Mouse (Mus musculus) cortical plate, adult 2 months (tissue): ENCODE results near the gene Gm28635. TPM values are rescaled to one million over a fixed set of nuclear protein-coding genes. Genes with fewer than 3 reads are reported as not detected.

Experiments used
- H3K27ac ChIP-seq: fragments of 200-500 bp; 2 replicates; pipeline ENCODE4 v1.5.1; 2012; ENCODE audit warnings: low read length, control low read depth, inconsistent platforms; ENCODE audit not compliant: insufficient read depth
- H3K4me1 ChIP-seq: fragments of 200-500 bp; 2 replicates; pipeline ENCODE4 v1.6.1; 2011; ENCODE audit warnings: low read length; ENCODE audit not compliant: control insufficient read depth, insufficient read depth
- H3K4me3 ChIP-seq: fragments of 200-500 bp; 2 replicates; pipeline ENCODE4 v1.5.1; 2011; ENCODE audit warnings: mild to moderate bottlenecking, low read length, control low read depth; ENCODE audit not compliant: insufficient read depth
- CTCF ChIP-seq: fragments of 200-500 bp; IDR thresholded peaks from 2 replicates; pipeline ENCODE4 v1.5.1; 2011; ENCODE audit warnings: mild to moderate bottlenecking, control low read depth, low read length; ENCODE audit not compliant: insufficient read depth; ENCODE audit errors: extremely low read depth
- POLR2A ChIP-seq: fragments of 200-500 bp; IDR thresholded peaks from 2 replicates; pipeline ENCODE4 v1.6.1; 2011; ENCODE audit warnings: mild to moderate bottlenecking, low read length, control low read depth; ENCODE audit not compliant: insufficient read depth; ENCODE audit errors: extremely low read depth
- polyA plus RNA-seq: library from polyadenylated mRNA; depleted of rRNA; stranded (reverse); fragments of >200 nt; gene quantifications from 2 replicates; pipeline ENCODE4 v1.2.3, GENCODE M21; 2012

Gene Gm28635
- polyA plus RNA-seq, 1 experiment: not detected

GRCm38 (mm10) chr2:84716423-84717355, 38.8 kb upstream of the Gm28635 start:
- TF ChIP-seq CTCF: no peak
- no peak for TF ChIP-seq POLR2A
- Histone ChIP-seq H3K27ac (peak overlapping the region; percentile 82), H3K4me1 (peaks cover 2% of the 10 kb centered on the region; the same call in 1 of the 2 replicates), H3K4me3 (peak overlapping the region; percentile 62)

GRCm38 (mm10) chr2:84715562-84716361, 37.9 kb upstream of the Gm28635 start:
- peak overlapping the region; percentile 82 for H3K27ac ChIP-seq
- TF ChIP-seq CTCF (no peak), POLR2A (peak; percentile 54)
- H3K4me3 ChIP-seq: peak overlapping the region; percentile 62
- H3K4me1 ChIP-seq: peaks cover 2% of the 10 kb centered on the region; the same call in 1 of the 2 replicates

- TF ChIP-seq CTCF: no peak
- peak; percentile 85 for TF ChIP-seq POLR2A
- Histone ChIP-seq H3K4me3 (peak within 1 kb of the TSS; percentile 62), H3K27ac (peak within 1 kb of the TSS; percentile 96), H3K4me1 (peaks cover 2% of the 10 kb centered on the region; the same call in 1 of the 2 replicates)
These were observed 37.1 kb upstream of the Gm28635 start, which contains the start of gene Zdhhc5 for GRCm38 (mm10) chr2:84714811-84715561. Zdhhc5 (minus strand) TSS chr2:84715180.

GRCm38 (mm10) chr2:84714422-84714810, 36.6 kb upstream of the Gm28635 start:
- Histone ChIP-seq H3K4me1 (peaks cover 2% of the 10 kb centered on the region; the same call in 1 of the 2 replicates), H3K4me3 (peak overlapping the region; percentile 62), H3K27ac (peak overlapping the region; percentile 96)
- TF ChIP-seq POLR2A (no peak), CTCF (no peak)

GRCm38 (mm10) chr2:84711898-84712297, 34.1 kb upstream of the Gm28635 start:
- Histone ChIP-seq H3K4me3 (no peak overlapping the region), H3K27ac (no peak overlapping the region), H3K4me1 (peaks cover 4% of the 10 kb centered on the region; the same call in 1 of the 2 replicates)
- TF ChIP-seq CTCF (no peak), POLR2A (no peak)

- H3K27ac ChIP-seq: no peak overlapping the region
- no peak overlapping the region for H3K4me3 ChIP-seq
- TF ChIP-seq CTCF: no peak
- TF ChIP-seq POLR2A: no peak
- peaks cover 1% of the 10 kb centered on the region; the same call in 1 of the 2 replicates for H3K4me1 ChIP-seq
These were observed 29.7 kb upstream of the Gm28635 start for GRCm38 (mm10) chr2:84707523-84707922.

- TF ChIP-seq POLR2A (no peak), CTCF (no peak)
- H3K27ac ChIP-seq: no peak overlapping the region
- H3K4me1 ChIP-seq: peaks cover 1% of the 10 kb centered on the region; the same call in 1 of the 2 replicates
- H3K4me3 ChIP-seq: no peak overlapping the region
These were observed 27.5 kb upstream of the Gm28635 start for GRCm38 (mm10) chr2:84705295-84705694.

- no peak for TF ChIP-seq CTCF
- TF ChIP-seq POLR2A: no peak
- Histone ChIP-seq H3K4me1 (peaks cover 1% of the 10 kb centered on the region; the same call in 1 of the 2 replicates), H3K4me3 (no peak overlapping the region), H3K27ac (no peak overlapping the region)
These were observed 26.5 kb upstream of the Gm28635 start for GRCm38 (mm10) chr2:84704329-84704728.
